In genomic region chr7:97081959-97082218, GRCm38 (mm10) we compare ENCODE assay signal across 8 mouse cellular contexts. TPM values are rescaled to one million over a fixed set of nuclear protein-coding genes. Genes with fewer than 3 reads are reported as not detected.
DNase-seq lines count a peak whose midpoint lies in the region; ATAC-seq and TF ChIP-seq lines count a peak whose summit lies in the region.

No protein-coding gene starts in this region.

- no peak; the same call in 1 of the 2 replicates for ATAC-seq in hindbrain, embryonic 15.5 days (ENCODE audit: low FRiP score, low read depth)

- H3K36me3 ChIP-seq in kidney, adult 2 months (ENCODE audit: control insufficient read depth, insufficient read depth, low read length) = no peaks in the 10 kb centered on the region
- H3K36me3 ChIP-seq in hindbrain, embryonic 15.5 days = no peaks in the 10 kb centered on the region
- H3K36me3 ChIP-seq in midbrain, embryonic 10.5 days = no peaks in the 10 kb centered on the region

- intact Hi-C loops in left cerebral cortex, postnatal 25 days (cut with DNase I) = loop anchor here (1.0 kb wide), 1 partner anchor 215 kb away; no protein-coding TSS in a partner anchor

- under 1% methylated on average over 33 of the region's 38 CpGs for WGBS in kidney, adult 2 months
- under 1% methylated on average over 38 of the region's 38 CpGs for WGBS in hindbrain, embryonic 15.5 days
- WGBS in midbrain, embryonic 10.5 days = 0% methylated on average over 36 of the region's 38 CpGs

- H3K27ac ChIP-seq in kidney, adult 2 months (ENCODE audit: insufficient read depth, low read depth, low read length) = peak overlapping the region; percentile 83
- H3K27ac ChIP-seq in bone marrow macrophage, adult 2 months (ENCODE audit: insufficient read depth, low read depth, low read length) = peak overlapping the region; percentile 99
- H3K27ac ChIP-seq in hindbrain, embryonic 15.5 days (replicated peaks) = peak overlapping the region; percentile 90
- peak overlapping the region; percentile 94 for H3K27ac ChIP-seq in midbrain, embryonic 10.5 days (replicated peaks)

- TF ChIP-seq POLR2A in kidney, adult 2 months (IDR thresholded peaks at IDR 0.05; ENCODE audit: low read depth, low read length) = no peak
- TF ChIP-seq POLR2A in bone marrow macrophage, adult 2 months (IDR thresholded peaks at IDR 0.05; ENCODE audit: borderline replicate concordance, low read depth, low read length) = no peak

- peak overlapping the region; percentile 84 for H3K4me2 ChIP-seq in hindbrain, embryonic 15.5 days

- H3K4me1 ChIP-seq in kidney, adult 2 months (ENCODE audit: control insufficient read depth, insufficient read depth, low read length) = peaks cover 10% of the 10 kb centered on the region; the same call in 1 of the 2 replicates
- peaks cover 34% of the 10 kb centered on the region for H3K4me1 ChIP-seq in bone marrow macrophage, adult 2 months (ENCODE audit: control insufficient read depth, insufficient read depth, low read length)
- H3K4me1 ChIP-seq in hindbrain, embryonic 15.5 days (replicated peaks) = peaks cover 17% of the 10 kb centered on the region
- H3K4me1 ChIP-seq in midbrain, embryonic 10.5 days = peaks cover 19% of the 10 kb centered on the region

- no peaks in the 10 kb centered on the region for H3K27me3 ChIP-seq in kidney, adult 2 months (replicated peaks; ENCODE audit: control insufficient read depth, insufficient read depth, low read length)
- no peaks in the 10 kb centered on the region for H3K27me3 ChIP-seq in hindbrain, embryonic 15.5 days
- H3K27me3 ChIP-seq in midbrain, embryonic 10.5 days (ENCODE audit: low read depth, poor library complexity, severe bottlenecking) = no peaks in the 10 kb centered on the region

- H3K4me3 ChIP-seq in kidney, adult 2 months (ENCODE audit: insufficient read depth, low read depth, low read length) = peak overlapping the region; percentile 62
- H3K4me3 ChIP-seq in bone marrow macrophage, adult 2 months (ENCODE audit: insufficient read depth, low read length) = peak overlapping the region; percentile 91
- H3K4me3 ChIP-seq in hindbrain, embryonic 15.5 days = peak overlapping the region; percentile 99
- H3K4me3 ChIP-seq in midbrain, embryonic 10.5 days = peak overlapping the region; percentile 95

- H3K9me3 ChIP-seq in hindbrain, embryonic 15.5 days = no peaks in the 10 kb centered on the region
- H3K9me3 ChIP-seq in midbrain, embryonic 10.5 days (replicated peaks) = no peaks in the 10 kb centered on the region

- H3K9ac ChIP-seq in hindbrain, embryonic 15.5 days = peak overlapping the region; percentile 96

- peak; percentile 50 for DNase-seq in kidney, adult 2 months
- no peak for DNase-seq in kidney, adult 18-20 months
- no peak for DNase-seq in midbrain, embryonic 10.5 days (ENCODE audit: low spot score)
- no peak for DNase-seq in adipocyte (ENCODE audit: low spot score)
- DNase-seq in layer of hippocampus, postnatal 25 days (ENCODE audit: extremely low spot score in 1 of 2, low spot score in 1 of 2) = no peak
- DNase-seq in left cerebral cortex, postnatal 25 days (ENCODE audit: low spot score in 2 of 2) = no peak

- TF ChIP-seq CTCF in kidney, adult 2 months (conservative IDR thresholded peaks at IDR 0.05; ENCODE audit: insufficient read depth, insufficient read length, low read depth, low read length) = no peak
- TF ChIP-seq CTCF in bone marrow macrophage, adult 2 months (IDR thresholded peaks at IDR 0.05; ENCODE audit: low read depth, low read length) = no peak

RNA-seq across cellular contexts. Expression of gene Gab2, which starts 0.5 kb away (rescaled TPM):
- 14.6 and 16.5 TPM in 2 replicates for polyA plus RNA-seq in kidney, adult 2 months (2012; rRNA removed)
- polyA plus RNA-seq in bone marrow macrophage, adult 2 months (2012; ENCODE audit: insufficient read depth, insufficient read length, missing spikeins) = 37.0 and 44.7 TPM in 2 replicates
- polyA plus RNA-seq in hindbrain, embryonic 15.5 days (2015; fragmentation: Nextera tagmentation; extraction: Ambion mirVana) = 17.5 and 17.8 TPM in 2 replicates
- polyA plus RNA-seq in midbrain, embryonic 10.5 days (2016; fragmentation: Nextera tagmentation; extraction: Ambion mirVana) = 7.1 and 9.1 TPM in 2 replicates
- 10 to 100 TPM in 1 of 2 experiments, 1 to 10 TPM in 1; 9.9 to 11.5 TPM for total RNA-seq in layer of hippocampus, postnatal 25 days (2021)
- 10 to 100 TPM; 12.4 to 14.0 TPM for total RNA-seq in left cerebral cortex, postnatal 25 days (2021)
